Mouse (Mus musculus) heart, embryonic 15.5 days (tissue): ENCODE measurements around the gene Kirrel3. TPM values are rescaled to one million over a fixed set of nuclear protein-coding genes. Genes with fewer than 3 reads are reported as not detected.

Source experiments
- ATAC-seq: fragments of 200-750 bp; cut with Nextera tagmentation; replicated peaks from 2 replicates; pipeline ENCODE4 v1.8.0; 2017; ENCODE audit warnings: low read depth, moderate TSS enrichment; ENCODE audit not compliant: insufficient number of reproducible peaks, insufficient read depth, low FRiP score
- H3K27ac ChIP-seq: fragments of 300-500 bp; sonication (generic); 2 replicates; pipeline ENCODE4 v1.5.1; 2015; ENCODE audit warnings: mild to moderate bottlenecking, inconsistent platforms
- H3K27me3 ChIP-seq: fragments of 300-500 bp; sonication (generic); 2 replicates; pipeline ENCODE4 v1.6.1; 2015; ENCODE audit warnings: inconsistent platforms
- H3K36me3 ChIP-seq: fragments of 300-500 bp; sonication (generic); 2 replicates; pipeline ENCODE4 v1.6.1; 2015; ENCODE audit warnings: mild to moderate bottlenecking, inconsistent platforms
- H3K4me1 ChIP-seq: fragments of 300-500 bp; sonication (generic); replicated peaks from 2 replicates; pipeline ENCODE4 v1.6.1; 2015; ENCODE audit warnings: inconsistent platforms
- H3K4me2 ChIP-seq: fragments of 300-500 bp; sonication (generic); 2 replicates; pipeline ENCODE4 v1.6.1; 2015; ENCODE audit warnings: inconsistent platforms, mild to moderate bottlenecking, moderate library complexity
- H3K4me3 ChIP-seq: fragments of 300-500 bp; sonication (generic); 2 replicates; pipeline ENCODE4 v1.5.1; 2015; ENCODE audit warnings: mild to moderate bottlenecking, inconsistent platforms
- H3K9ac ChIP-seq: fragments of 300-500 bp; sonication (generic); 2 replicates; pipeline ENCODE4 v1.6.1; 2015; ENCODE audit warnings: mild to moderate bottlenecking, inconsistent platforms
- H3K9me3 ChIP-seq: fragments of 300-500 bp; sonication (generic); replicated peaks from 2 replicates; pipeline ENCODE4 v1.6.1; 2016; ENCODE audit warnings: inconsistent platforms
- WGBS: fragments of 180-500 bp; shearing (Covaris S2); methylation state at CpG from one replicate; pipeline ENCODE4 v1.1.7; 2015; ENCODE audit warnings: mixed read lengths; 5-methylcytosine and 5-hydroxymethylcytosine counted together
- polyA plus RNA-seq: library from polyadenylated mRNA; unstranded; fragments of >200 nt; fragmentation: Nextera tagmentation; extraction: Ambion mirVana; gene quantifications from 2 replicates; pipeline ENCODE4 v1.2.1, GENCODE M21; 2015

The Kirrel3 gene
- polyA plus RNA-seq, 1 experiment from 2014 or later, result 1.2 TPM

DNA sequence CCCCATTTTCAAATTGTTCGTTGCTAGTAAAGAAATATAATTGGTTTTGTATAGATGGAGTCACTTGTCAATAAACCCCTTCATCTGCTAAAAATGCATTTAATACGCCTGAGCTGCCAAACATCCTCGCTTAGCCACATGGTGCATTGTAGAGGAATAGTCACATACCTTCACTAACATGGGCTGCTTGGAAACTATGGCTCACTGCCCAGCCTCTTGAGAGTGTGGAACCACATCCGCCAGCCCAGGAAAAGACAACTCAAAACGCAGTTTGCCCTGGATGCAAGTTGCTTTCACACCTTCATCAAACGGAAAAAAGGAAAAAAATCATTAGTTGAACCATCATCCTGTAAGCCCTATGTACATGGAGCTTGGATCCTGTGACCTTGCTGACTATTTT lies 472.0 kb downstream of the Kirrel3 start:
- 55% methylated on average over 6 of the region's 6 CpGs for WGBS
- Histone ChIP-seq H3K27ac (no peak overlapping the region), H3K4me3 (no peak overlapping the region), H3K4me1 (peaks cover 11% of the 10 kb centered on the region), H3K9ac (no peak overlapping the region), H3K36me3 (no peaks in the 10 kb centered on the region), H3K9me3 (no peaks in the 10 kb centered on the region), H3K27me3 (no peaks in the 10 kb centered on the region), H3K4me2 (no peak overlapping the region)
- ATAC-seq, result no peak

- peaks cover 6% of the 10 kb centered on the region for H3K4me1 ChIP-seq
- H3K27ac ChIP-seq, result no peak overlapping the region
- no peaks in the 10 kb centered on the region for H3K36me3 ChIP-seq
- no peaks in the 10 kb centered on the region for H3K9me3 ChIP-seq
- H3K4me2 ChIP-seq, result no peak overlapping the region
- no peak for ATAC-seq
- no peak overlapping the region for H3K9ac ChIP-seq
- 79% methylated on average over 5 of the region's 5 CpGs for WGBS
- H3K27me3 ChIP-seq, result no peaks in the 10 kb centered on the region
- no peak overlapping the region for H3K4me3 ChIP-seq
Observed at GRCm38 (mm10) chr9:34958183-34958830, 472.6 kb downstream of the Kirrel3 start.

GRCm38 (mm10) chr9:34960736-34961135 lies 475.0 kb downstream of the Kirrel3 start:
- H3K9me3 ChIP-seq, result no peaks in the 10 kb centered on the region
- H3K36me3 ChIP-seq, result no peaks in the 10 kb centered on the region
- no peak for ATAC-seq
- H3K4me1 ChIP-seq, result no peaks in the 10 kb centered on the region
- H3K4me3 ChIP-seq, result no peak overlapping the region
- H3K9ac ChIP-seq, result no peak overlapping the region
- H3K27me3 ChIP-seq, result no peaks in the 10 kb centered on the region
- 57% methylated on average over 12 of the region's 12 CpGs for WGBS
- H3K27ac ChIP-seq, result no peak overlapping the region
- H3K4me2 ChIP-seq, result no peak overlapping the region

- no peaks in the 10 kb centered on the region for H3K27me3 ChIP-seq
- H3K4me1 ChIP-seq, result no peaks in the 10 kb centered on the region
- ATAC-seq, result no peak
- no peak overlapping the region for H3K9ac ChIP-seq
- 66% methylated on average over 14 of the region's 14 CpGs for WGBS
- H3K4me3 ChIP-seq, result no peak overlapping the region
- no peaks in the 10 kb centered on the region for H3K36me3 ChIP-seq
- H3K27ac ChIP-seq, result no peak overlapping the region
- H3K9me3 ChIP-seq, result no peaks in the 10 kb centered on the region
- H3K4me2 ChIP-seq, result no peak overlapping the region
Observed at GRCm38 (mm10) chr9:34961171-34961570, 475.5 kb downstream of the Kirrel3 start.

DNA sequence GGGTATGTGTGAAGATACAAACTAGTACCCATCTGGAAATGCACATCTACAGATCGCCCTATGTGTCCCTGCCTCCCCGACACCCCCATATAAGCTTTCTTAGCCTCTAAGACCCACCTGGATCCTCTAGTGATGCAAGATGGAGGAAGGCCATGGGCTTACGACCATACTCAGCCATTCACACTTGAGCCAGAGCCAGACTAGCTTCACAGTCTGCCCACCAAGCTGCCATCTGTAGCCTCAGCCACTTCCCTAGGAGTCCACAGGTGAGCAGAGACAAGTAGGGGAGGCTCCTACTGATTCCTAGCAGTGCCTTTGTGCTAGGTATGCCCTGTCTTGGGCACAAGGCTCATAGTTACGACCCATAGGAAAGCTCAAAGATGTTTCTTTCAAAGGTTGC lies 476.6 kb downstream of the Kirrel3 start:
- 87% methylated on average over 4 of the region's 4 CpGs for WGBS
- Histone ChIP-seq H3K9me3 (no peaks in the 10 kb centered on the region), H3K9ac (no peak overlapping the region), H3K27ac (no peak overlapping the region), H3K4me2 (no peak overlapping the region), H3K4me1 (no peaks in the 10 kb centered on the region), H3K27me3 (no peaks in the 10 kb centered on the region), H3K4me3 (no peak overlapping the region), H3K36me3 (no peaks in the 10 kb centered on the region)
- ATAC-seq, result no peak

- no peaks in the 10 kb centered on the region for H3K27me3 ChIP-seq
- no peak overlapping the region for H3K4me2 ChIP-seq
- no peak overlapping the region for H3K27ac ChIP-seq
- H3K9me3 ChIP-seq, result no peaks in the 10 kb centered on the region
- no peak for ATAC-seq
- H3K4me3 ChIP-seq, result no peak overlapping the region
- H3K9ac ChIP-seq, result no peak overlapping the region
- H3K4me1 ChIP-seq, result no peaks in the 10 kb centered on the region
- H3K36me3 ChIP-seq, result no peaks in the 10 kb centered on the region
- 72% methylated on average over 3 of the region's 3 CpGs for WGBS
Observed at GRCm38 (mm10) chr9:34963593-34963992, 477.9 kb downstream of the Kirrel3 start.

DNA sequence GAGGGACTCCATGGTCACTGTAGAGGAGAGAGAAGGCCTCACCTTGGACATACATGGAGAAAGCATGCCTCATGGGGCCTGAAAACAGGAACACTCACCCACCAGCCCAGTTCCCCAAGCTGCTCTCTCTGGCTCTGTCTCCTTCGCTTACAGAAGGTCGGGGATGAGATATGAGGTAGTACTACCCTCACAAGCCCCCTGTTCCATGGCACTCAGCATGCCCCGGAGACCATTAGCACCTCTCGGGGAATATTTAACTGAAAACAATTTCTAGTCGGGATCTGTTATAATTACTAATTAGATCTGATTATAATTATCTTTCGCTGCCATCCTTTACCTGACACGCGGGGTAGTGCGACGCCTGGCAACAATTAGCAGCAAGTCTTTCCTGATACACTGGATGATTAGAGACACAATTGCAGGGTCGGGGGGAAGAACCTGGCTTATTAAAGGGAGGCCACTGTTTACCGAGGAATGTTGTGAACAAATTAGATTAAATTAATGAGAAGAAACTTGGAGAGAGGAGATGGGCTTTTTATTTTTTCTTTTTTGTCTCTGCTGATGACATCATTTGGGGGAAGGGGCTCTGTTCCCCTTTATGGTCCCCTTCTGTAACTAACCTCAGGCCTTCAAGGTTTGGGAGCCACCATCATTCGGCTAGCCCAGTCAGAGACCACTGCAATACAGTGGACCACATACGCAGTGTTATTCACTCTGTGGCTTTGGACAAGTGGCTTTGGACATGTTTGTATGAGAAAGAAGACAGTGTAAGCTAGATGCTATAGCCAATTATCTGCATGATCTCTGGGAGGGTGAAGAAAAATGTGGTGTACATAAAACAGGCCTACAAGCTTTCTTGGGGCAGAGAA lies 478.7 kb downstream of the Kirrel3 start:
- 0 out of 2 replicates have a peak, but pooled peaks cover 4% of the 10 kb centered on the region for H3K27me3 ChIP-seq
- H3K36me3 ChIP-seq, result no peaks in the 10 kb centered on the region
- ATAC-seq, result no peak
- H3K4me2 ChIP-seq, result no peak overlapping the region
- WGBS, result 76% methylated on average over 14 of the region's 14 CpGs
- H3K27ac ChIP-seq, result no peak overlapping the region
- no peak overlapping the region for H3K4me3 ChIP-seq
- H3K9me3 ChIP-seq, result no peaks in the 10 kb centered on the region
- H3K9ac ChIP-seq, result no peak overlapping the region
- H3K4me1 ChIP-seq, result no peaks in the 10 kb centered on the region

- H3K4me1 ChIP-seq, result no peaks in the 10 kb centered on the region
- 0 out of 2 replicates have a peak, but pooled peaks cover 4% of the 10 kb centered on the region for H3K27me3 ChIP-seq
- H3K9ac ChIP-seq, result no peak overlapping the region
- no peaks in the 10 kb centered on the region for H3K9me3 ChIP-seq
- no peak overlapping the region for H3K4me2 ChIP-seq
- 36% methylated on average over 4 of the region's 4 CpGs for WGBS
- no peak overlapping the region for H3K4me3 ChIP-seq
- no peaks in the 10 kb centered on the region for H3K36me3 ChIP-seq
- ATAC-seq, result no peak
- H3K27ac ChIP-seq, result no peak overlapping the region
Observed at GRCm38 (mm10) chr9:34965041-34965415, 479.3 kb downstream of the Kirrel3 start.

GRCm38 (mm10) chr9:34967772-34968171 lies 482.1 kb downstream of the Kirrel3 start:
- ATAC-seq, result no peak
- H3K4me3 ChIP-seq, result no peak overlapping the region

DNA sequence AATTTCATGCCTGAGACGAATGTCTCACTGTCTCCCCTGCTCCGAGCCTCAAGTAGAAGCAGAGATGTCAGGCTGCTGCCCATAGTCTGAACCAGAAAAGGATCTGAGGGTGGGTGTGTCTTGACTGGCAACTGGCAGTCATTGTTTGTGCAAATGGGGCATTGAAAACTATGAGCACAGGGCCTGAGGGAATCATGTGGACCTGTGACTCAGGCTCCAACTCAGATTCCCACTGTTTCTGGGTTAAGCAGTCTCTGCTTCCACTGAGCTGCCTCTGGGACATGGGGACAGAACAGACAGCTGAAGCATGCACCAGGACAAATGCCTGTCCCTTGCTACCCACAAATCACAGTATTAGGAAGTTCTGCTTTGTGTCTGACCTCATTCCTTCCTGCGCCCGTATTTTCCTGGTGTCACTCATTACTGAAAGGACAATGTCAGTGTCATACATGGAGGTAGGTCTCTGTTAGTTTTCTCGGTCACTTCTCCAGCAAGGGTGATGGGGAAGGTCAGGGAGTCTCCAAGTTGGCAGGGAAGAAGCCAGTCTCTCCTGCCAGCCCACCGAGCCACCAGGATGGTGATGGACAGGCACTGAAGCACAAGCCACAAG lies 484.3 kb downstream of the Kirrel3 start:
- ATAC-seq, result no peak
- Histone ChIP-seq H3K27ac (no peak overlapping the region), H3K36me3 (no peaks in the 10 kb centered on the region), H3K4me3 (no peak overlapping the region), H3K4me1 (no peaks in the 10 kb centered on the region), H3K9me3 (no peaks in the 10 kb centered on the region), H3K4me2 (no peak overlapping the region), H3K9ac (no peak overlapping the region), H3K27me3 (peaks cover 4% of the 10 kb centered on the region; the same call in 1 of the 2 replicates)
- WGBS, result 64% methylated on average over 6 of the region's 6 CpGs

More at GRCm38 (mm10) chr9:34967772-34968171, 482.1 kb downstream of the Kirrel3 start:
- H3K27me3 ChIP-seq, result peaks cover 4% of the 10 kb centered on the region; the same call in 1 of the 2 replicates
- no peak overlapping the region for H3K27ac ChIP-seq
- WGBS, result 43% methylated on average over 6 of the region's 6 CpGs
- no peaks in the 10 kb centered on the region for H3K4me1 ChIP-seq
- H3K9ac ChIP-seq, result no peak overlapping the region
- no peaks in the 10 kb centered on the region for H3K36me3 ChIP-seq
- no peak overlapping the region for H3K4me2 ChIP-seq
- H3K9me3 ChIP-seq, result no peaks in the 10 kb centered on the region

DNA sequence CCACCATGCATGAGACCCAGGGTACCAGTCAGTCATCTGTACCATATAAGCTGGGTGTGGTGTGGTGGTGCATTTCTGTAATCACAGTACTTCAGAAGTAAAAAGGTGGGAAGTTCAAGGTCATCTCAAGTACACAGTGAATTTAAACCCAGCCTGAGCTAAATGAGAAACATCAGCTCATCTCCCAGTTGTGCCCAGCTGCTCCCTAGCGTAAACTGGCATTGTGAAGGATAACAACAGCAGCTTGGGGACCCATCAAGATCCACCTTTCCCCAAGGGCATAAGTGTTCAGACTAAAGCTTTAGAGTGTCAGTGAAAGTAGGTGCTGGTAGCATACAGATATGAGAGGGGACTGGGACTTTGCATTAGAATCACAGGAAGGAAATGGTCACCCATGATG lies 488.6 kb downstream of the Kirrel3 start:
- WGBS, result 83% methylated on average over 1 of the region's 1 CpGs
- Histone ChIP-seq H3K9me3 (no peaks in the 10 kb centered on the region), H3K4me1 (no peaks in the 10 kb centered on the region), H3K9ac (no peak overlapping the region), H3K27ac (no peak overlapping the region), H3K4me2 (no peak overlapping the region), H3K36me3 (no peaks in the 10 kb centered on the region), H3K27me3 (no peaks in the 10 kb centered on the region; the same call in 1 of the 2 replicates), H3K4me3 (no peak overlapping the region)
- no peak for ATAC-seq
